Mouse (Mus musculus) retina, postnatal 1 day (tissue): ENCODE measurements at regions not wholly inside any gene's neighbourhood (a gene's known extent, or its start where the extent isn't known, plus 50 kb on each side); places are given as distances from the start of the nearest gene placed in this dataset.

ENCODE experiments used
- DNase-seq: peaks from one replicate; pipeline ENCODE4 v3.0.0-alpha.2; 2012

GRCm38 (mm10) chr3:117265790-117266189, 94.9 kb downstream of the Plppr4 start:
- no peak for DNase-seq

DNA sequence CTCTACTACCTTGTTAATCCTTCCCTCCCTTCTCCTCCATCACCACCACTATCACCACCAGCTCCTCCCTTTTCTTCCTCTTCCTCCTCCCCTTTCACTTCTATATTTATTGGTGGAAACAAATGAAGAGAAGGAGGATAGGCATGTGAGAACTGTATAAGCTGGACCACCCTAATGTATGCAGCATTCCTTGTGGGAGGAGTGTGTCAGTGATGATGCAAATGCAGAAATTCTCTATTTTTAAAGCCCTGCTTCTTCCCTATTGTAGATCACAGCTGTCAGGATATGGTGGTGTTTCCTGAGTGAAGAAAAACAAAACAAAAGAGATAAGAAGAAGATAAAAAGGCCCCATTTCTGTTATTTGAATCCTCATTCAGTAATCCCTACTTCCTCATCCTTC, 112.8 kb downstream of the Plppr4 start:
- no peak for DNase-seq

- no peak for DNase-seq
These were observed 118.9 kb downstream of the Plppr4 start for GRCm38 (mm10) chr3:117241810-117242209.

- no peak for DNase-seq
These were observed 134.1 kb downstream of the Plppr4 start for GRCm38 (mm10) chr3:117226616-117227015.

GRCm38 (mm10) chr3:117225041-117225440, 135.6 kb downstream of the Plppr4 start:
- no peak for DNase-seq

DNA sequence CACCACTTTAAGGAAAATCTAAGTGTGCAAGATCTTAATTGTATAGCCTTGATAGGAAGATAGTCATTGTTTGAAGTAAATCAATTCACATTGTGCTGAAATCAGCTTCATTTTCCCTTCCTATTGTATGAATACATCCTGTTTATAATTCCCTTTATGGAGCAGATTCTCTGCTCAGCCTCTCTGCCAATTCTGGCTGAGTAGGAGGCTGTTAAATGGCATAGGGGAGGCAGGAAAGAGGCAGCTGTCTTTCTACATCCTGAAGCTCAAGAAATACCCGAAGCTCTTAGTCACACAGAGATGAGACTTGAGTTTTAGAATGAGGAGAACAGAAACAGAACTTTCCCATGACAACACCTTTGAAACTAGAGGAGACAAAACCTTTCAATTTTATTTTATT, 142.7 kb downstream of the Plppr4 start:
- no peak for DNase-seq

GRCm38 (mm10) chr3:117191903-117192302, 168.8 kb downstream of the Plppr4 start:
- no peak for DNase-seq

DNA sequence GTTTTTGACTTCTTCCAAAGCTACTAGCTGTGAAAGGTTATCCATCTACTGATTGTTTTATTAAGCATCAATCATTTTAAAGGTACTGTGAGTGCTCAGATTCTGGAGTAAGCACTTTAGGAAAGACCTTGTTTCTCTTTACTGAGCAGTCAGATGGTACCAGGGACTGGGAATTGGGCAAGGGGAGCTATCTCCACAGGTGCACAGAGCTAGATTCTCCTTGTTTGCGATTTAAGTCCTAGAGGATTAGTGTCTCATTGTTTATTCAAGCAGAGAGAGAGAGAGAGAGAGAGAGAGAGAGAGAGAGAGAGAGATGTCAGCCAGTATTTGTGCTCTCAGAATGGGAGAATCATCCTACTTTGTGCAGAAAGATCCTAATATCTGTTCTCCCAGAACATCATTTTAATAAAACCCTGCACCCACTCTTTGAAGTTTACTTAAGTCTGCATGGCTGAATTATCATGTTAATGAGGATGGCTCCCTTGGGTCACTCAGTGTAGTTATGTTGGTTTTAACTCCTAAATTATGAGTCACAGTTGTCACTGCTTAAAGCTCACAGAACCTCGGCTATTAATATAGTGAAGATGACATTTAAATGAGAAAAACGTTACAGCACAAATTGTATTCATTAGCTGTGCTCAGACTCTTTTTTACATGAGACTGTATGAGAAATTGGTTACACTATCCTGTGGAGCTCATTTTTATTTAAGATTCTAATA, 171.7 kb downstream of the Plppr4 start:
- peak; percentile 49 for DNase-seq

GRCm38 (mm10) chr3:117183654-117184184, 177.0 kb downstream of the Plppr4 start:
- no peak for DNase-seq

GRCm38 (mm10) chr3:117169740-117170139, 190.9 kb downstream of the Plppr4 start:
- no peak for DNase-seq

GRCm38 (mm10) chr3:117163046-117163445, 194.3 kb upstream of the Palmd start:
- peak; percentile 62 for DNase-seq

DNA sequence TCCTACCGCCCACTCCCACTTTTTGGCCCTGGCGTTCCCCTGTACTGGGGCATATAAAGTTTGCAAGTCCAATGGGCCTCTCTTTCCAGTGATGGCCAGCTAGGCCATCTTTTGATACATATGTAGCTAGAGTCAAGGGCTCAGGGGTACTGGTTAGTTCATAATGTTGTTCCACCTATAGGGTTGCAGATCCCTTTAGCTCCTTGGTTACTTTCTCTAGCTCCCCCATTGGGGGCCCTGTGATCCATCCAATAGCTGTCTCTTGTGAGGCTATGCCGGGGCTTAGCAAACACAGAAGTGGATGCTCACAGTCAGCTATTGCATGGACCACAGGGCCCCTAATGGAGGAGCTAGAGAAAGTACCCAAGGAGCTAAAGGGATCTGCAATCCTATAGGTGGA, 191.9 kb upstream of the Palmd start:
- DNase-seq, result peak; percentile 22

GRCm38 (mm10) chr3:117155274-117155673, 186.5 kb upstream of the Palmd start:
- no peak for DNase-seq

DNA sequence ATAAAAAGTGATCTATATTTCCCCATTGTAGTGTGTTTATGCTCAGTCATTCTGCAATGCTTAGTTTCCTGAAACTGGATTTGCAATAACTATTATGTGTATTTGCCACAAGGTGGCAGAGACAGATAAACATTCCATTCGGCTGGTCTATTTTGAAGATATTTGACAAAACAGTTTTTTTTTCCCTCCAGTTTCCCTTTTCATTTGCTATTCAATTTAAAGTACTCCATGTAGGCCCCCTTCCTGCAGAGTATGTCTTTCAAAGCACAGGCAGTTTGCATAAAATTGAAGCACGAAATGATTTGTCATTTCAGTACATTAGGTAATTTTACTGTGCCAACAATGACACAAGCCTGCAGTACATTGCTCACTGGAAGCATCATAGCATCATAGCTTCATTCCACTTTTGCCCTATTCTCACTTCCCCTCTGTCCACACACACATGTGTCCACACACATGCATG, 184.3 kb upstream of the Palmd start:
- peak; percentile 50 for DNase-seq

DNA sequence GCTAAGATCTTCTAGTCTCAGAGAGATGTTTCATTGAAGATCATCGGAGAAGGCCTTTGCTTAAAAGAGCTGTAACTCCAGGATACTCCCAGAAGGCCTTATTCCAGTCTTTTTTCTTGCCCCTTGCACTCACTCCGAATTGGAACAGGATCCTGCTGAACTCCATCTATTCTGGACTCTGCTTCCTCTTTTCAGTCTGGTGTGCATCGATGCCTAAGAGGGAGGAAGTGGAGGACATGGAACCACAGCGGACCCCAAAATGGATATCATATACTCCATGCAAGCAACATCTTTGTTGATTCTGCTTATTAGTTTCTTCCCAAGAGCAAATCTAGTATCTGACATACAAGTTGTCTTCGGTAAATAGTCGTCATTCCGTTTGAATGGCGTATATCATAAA, 183.6 kb upstream of the Palmd start:
- DNase-seq, result no peak

DNA sequence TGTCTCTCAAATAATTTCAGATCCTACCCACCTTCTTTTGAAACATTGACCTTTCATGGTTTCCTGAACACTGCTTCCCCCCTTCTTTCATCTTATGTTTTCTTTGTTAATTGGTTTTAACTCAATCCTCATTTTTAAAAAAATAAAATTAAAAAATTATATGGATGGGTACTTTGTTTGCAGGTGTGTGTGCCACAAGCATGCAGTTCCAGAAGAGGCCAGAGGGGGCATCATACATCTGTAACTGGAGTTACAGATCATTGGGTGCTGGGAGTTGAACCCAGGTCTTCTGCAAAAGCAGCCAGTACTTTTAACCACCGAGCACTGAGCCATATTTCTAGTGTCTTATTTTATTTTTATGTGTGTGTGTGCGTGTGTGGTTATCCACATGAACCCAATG, 178.6 kb upstream of the Palmd start:
- DNase-seq, result no peak

DNA sequence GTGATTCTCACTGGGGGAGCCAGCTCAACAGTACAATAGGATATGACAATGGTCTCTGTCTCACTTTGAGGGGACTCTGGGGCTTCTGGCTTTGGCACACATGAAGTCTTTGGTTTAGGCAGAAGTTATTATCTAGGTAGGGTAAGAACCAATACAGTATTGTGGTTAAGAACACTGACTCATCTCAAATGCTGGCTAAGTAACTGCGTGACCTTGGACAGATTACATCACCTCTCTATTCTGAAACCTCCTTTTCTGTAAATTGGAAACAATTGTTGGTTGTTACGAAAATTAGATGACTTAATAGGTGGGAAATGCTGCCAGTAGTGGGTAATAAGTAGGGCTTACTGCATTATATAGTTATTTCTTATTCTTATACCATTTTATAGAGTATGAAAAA, 171.0 kb upstream of the Palmd start:
- no peak for DNase-seq

GRCm38 (mm10) chr3:117138720-117139119, 169.9 kb upstream of the Palmd start:
- DNase-seq, result peak; percentile 21

DNA sequence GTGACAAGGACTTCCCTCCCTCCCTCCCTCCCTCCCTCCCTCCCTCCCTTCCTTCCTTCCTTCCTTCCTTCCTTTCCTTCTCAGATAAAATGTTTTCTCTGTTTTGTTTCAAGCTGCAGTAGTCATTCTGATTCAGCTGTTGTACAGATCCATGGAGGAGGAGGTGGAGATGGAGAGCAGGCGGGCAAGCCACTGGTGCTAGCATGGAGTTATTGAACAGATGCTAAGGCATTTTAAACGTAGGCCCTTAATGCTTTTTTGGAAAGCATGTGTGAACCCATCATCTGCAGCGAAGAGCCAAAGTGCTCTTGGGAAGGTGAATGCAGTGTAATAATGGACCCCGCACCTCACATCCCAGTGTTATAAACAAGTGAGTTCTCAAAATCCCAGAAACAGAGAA, 164.1 kb upstream of the Palmd start:
- no peak for DNase-seq

- no peak for DNase-seq
These were observed 153.4 kb upstream of the Palmd start for GRCm38 (mm10) chr3:117122211-117122610.

DNA sequence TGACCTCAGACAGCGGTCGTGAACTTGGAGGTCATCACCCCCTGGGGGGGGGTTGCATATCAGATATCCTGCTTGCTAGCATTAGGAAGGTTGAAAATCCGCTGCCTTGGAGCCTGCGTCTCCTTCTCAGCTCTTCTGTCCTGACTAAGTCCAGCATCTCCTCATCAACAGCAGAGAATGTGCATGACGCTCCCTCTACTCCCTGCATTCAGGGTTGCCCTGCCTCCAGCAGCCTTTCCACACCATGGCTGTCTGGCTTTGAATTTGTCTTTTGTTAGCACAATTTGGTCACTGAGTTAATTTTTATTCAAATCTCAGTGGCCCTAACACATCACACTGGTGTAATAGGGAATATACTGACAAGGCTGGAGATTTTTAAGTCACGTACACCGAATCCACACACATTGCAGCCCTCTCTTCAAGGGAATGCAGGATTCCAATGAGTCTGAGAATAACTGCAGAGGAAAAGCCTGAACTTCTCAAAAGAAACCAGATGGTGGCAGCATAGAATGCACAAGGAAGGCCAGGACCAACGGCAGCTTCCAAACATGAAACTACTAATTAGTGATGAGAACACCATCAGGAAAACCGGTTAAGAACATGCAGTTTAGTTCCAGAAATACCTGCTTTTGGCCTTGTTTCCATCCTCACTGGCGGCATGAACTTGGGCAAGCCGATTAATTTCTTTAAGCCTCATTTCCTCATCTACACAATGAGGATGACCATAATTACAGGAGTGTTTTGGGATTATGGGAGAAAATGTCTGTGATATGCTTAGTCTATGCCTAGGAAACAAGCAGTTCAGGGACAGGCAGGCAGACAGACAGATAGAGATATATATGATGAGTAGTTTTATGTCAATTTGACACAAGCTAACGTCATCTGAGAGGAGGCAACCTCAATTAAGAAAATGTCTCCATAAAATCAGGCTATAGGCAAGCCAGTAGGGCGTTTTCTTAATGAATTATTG, 151.6 kb upstream of the Palmd start:
- DNase-seq, result peak; percentile 82

DNA sequence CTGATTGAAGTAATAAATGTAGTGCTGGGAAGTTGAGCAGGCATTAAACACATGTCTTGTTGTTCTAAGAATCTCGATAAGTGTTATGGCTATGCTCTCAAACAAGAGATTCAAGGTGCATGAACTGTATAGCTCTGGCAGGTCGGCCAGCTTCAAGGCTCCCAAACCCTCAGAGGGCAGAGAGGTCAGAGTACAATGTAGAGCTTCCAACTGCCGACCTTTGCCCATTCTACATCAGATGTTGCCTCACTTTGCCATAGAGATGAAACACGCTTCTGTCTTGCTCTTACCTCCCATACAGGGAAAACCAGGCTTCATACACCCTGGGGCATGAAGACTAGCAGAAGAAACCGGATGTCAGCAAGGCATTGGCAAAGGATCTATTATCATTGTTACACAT, 150.8 kb upstream of the Palmd start:
- no peak for DNase-seq

GRCm38 (mm10) chr3:117117838-117118237, 149.1 kb upstream of the Palmd start:
- peak; percentile 20 for DNase-seq

GRCm38 (mm10) chr3:117116210-117116609, 147.4 kb upstream of the Palmd start:
- DNase-seq, result no peak
